Mouse (Mus musculus): Measurements from ENCODE around the gene Tnfaip8l1. TPM values are rescaled to one million over a fixed set of nuclear protein-coding genes. Genes with fewer than 3 reads are reported as not detected.

Gene Tnfaip8l1
- 10 to 100 TPM; 29.8 to 39.7 (median 37.9) TPM for polyA plus RNA-seq (2017; shearing (Covaris generic))

DNA sequence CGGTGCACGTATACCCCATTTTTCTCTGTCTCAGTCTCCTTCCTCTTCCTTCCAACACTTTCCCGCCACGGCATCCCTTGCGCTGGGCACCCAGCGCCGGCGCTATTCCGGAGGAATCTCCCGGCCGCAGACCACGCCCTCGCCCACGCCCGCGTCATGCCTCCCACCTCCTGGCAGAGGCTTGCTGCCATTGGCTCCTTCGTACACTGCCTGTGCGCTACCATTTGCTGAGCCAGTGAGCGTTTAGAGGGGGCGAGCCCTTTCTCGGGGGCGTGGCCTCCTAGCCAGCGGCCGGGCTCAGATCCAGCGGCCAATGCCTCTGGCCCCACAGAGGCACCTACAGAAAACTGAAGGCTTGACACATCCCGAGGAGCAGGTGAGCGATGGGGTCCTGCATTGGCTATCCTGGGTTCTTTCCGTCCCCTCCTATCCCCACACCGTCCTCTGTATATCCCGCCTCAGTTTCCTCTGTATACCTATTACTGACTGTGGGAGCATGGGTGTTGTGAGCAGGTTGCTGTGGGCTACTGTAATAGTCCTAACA lies at the start of gene Tnfaip8l1:
Gene Tnfaip8l1, plus strand, starts transcription at position 247 of the 544 bp plus-strand sequence.
- peak; percentile 90 for ATAC-seq

DNA sequence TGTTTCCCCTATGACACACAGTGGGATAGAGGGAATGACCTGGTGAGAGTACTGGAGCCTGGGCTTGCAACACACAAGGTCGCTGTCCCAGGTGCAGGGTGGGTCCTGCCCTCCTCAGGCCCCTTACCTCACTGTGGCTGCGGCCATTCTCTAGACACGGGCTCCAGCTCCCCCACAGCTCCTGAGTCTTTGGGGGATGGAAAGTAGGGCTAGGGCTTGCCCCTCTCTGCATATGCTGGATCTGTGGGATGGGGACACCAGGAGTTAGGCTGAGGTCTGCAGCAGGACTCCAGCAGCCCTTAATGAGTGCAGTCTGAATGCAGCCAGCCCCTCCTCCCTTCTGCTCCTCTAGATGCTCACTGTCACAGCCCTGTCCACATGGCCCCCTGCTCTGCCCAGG lies 49.5 kb upstream of the Tnfaip8l1 start:
- ATAC-seq, result no peak

DNA sequence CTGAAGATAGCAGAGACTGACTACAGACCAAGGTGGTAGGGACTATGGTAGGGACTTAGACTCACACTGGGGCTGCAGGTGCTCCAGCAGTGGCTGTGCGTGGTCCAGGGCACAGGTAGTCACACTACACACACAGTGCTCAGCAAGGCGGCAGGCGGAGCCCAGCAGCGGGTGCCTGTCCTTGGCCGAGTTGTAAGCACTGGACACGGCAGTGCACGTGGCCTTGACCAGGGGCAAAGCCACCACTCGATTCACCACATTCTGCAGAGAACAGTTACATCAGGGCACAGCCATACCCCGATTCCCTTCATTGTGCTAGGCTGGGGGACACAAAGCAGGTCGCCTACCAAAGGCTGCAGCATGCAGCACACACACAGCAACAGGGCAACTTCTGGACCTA lies 46.1 kb upstream of the Tnfaip8l1 start:
- ATAC-seq, result no peak

DNA sequence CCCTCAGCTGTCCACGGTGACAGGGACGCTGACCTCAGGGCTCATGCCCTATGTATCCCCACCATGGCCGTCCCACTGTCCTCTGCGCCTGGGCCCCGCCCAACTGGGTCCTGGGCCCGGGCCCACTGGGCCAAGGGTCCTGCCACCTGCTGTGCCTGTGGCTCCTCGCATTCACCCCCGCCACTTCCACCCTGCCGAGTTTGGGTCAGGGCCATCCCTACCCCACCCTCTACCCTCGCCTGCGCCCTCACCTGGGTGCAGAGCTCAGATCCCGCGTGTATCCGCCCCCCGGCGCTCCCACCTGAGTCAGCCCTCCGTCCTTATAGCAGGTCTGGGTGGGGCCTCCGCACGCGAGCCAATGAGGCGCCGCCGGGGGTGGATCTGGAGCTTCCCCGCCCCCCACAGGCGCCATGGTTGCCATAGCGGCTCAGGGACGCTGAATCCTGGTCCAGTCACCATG lies 45.0 kb upstream of the Tnfaip8l1 start, which contains the start of gene Plin5:
Gene Plin5, minus strand, starts transcription at position 346 of the 460 bp plus-strand sequence.
- ATAC-seq, result no peak

DNA sequence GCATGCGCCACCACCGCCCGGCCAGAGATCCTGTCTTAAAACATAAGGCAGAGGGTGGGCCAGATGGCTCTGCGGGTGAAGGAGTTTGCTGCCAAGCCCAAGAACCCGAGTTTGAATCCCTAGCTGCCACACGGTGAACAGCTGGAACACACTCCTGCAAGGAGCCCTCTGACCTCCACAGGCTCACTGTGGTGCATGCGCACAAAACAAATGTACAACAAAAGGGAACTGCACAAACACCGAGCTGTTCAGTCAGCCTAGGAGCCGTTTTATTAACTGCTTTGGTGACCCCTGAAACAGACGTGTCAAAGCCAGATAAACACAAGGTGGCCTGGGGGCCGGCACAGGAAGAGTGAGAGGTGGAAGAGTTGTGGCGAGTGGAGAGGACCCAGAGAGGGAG lies 42.8 kb upstream of the Tnfaip8l1 start:
- no peak for ATAC-seq

DNA sequence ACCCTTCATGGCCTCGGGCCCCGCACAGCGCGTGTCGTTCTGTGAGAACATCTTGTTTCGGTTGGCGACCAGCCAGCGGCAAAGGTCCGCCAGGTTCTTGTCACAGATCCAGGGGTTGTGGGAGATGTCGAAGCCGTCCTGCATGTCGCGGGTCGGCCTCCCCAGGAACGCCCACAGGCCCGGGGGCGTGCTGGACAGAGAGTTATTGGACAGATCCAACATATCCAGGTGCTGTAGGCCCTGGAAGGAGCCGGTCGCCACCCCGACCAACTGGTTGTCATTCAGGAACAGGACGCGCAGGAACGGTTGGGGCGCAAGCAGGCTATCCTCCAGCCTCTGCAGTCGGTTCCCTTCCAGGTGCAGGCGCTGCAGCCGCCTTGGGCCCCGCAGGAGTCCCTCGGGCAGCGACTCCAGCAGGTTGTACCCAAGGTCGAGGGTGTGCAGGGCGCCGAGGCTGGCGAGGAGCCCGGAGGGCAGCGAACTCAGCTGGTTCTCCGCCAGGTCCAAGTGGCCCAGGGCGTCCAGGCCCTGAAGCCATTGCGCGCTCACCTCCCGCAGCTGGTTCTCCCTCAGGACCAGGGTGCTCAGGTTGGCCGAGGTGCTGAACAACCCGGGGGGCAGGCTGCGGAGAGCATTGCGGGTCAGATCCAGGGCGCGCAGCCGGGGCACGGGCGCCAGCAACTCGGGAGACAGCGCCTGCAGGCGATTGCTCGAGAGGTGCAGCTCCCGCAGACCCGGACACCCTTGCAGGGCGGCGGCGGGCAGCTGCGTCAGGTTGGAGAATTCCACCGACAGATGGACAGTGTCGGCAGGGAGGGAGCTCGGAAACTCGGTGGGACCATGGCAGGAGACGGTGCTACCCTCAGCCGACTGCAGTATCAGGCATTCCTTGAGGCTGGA lies 42.0 kb upstream of the Tnfaip8l1 start:
- no peak for ATAC-seq

DNA sequence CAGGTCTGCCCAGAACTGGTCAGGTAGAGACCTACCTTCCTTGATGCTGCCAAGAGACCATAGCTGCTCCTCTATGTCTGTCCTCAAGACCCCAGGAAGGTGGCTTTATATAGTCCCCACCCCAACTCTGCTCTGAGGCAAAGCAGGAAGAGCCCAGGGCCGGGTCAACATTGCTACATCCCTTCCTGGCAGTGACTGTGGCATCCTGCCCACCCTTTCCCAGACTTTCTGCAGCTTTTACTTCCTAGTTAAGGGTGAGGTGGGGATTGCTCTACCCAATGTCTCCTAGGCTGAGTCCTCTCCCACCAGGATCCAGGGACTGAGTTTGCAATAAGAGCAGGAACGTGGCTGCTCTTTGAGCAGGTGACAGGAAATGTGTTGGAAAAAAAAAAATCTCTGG lies 40.5 kb upstream of the Tnfaip8l1 start, which contains the start of gene Lrg1:
Gene Lrg1, minus strand, starts transcription at position 176 of the 400 bp plus-strand sequence.
- no peak for ATAC-seq

DNA sequence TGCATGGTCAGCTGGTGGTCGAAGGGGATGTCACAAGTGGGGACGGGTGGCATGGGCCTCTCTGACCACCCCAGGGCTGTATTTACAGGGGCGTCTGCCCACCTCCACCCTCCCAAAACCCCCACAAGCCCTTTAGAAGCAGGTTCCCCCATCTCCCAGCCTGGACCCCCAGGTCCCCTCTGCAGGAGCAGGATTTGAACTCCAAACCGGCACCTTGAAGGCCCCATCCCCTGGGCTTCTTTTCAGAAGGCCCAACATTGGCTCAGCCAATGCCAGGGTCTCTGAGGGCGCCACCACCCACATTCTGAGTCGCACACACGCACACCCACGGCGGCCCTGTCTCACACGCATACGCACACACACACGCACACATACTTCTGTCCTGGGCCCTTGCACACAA lies 39.1 kb upstream of the Tnfaip8l1 start:
- no peak for ATAC-seq

DNA sequence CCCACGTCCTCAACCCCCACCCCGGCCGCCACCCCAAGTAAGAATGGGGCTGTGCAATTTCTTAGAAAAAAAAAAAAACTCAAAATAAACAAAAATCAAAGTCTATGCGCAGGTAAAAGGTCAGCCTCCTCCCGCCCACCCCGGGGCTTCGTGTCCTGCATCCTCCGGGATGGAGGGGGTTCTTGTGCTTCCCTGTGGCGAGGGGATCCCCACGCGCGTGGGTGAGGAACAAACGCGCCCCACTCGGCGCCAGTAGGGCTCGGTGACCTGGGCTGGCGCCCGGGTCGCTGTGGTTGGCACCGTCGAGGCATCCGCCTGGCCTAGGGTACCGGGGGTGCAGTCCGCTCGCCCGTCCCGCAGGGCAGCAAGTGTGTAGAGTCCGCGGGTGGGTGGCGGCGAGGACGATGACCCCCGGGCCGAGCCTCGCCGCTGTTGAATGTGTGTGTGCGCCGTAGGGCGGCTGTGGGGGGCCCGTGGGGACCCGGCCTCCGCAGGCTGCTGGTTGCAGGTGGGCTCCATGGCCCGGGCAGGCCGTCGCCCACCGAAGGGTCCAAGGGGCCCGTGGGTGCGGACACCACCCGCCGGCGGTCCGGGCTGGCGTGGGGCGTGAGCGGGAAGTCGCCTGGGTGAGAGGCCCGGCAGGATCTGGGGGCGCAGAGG lies 38.5 kb upstream of the Tnfaip8l1 start:
- no peak for ATAC-seq

DNA sequence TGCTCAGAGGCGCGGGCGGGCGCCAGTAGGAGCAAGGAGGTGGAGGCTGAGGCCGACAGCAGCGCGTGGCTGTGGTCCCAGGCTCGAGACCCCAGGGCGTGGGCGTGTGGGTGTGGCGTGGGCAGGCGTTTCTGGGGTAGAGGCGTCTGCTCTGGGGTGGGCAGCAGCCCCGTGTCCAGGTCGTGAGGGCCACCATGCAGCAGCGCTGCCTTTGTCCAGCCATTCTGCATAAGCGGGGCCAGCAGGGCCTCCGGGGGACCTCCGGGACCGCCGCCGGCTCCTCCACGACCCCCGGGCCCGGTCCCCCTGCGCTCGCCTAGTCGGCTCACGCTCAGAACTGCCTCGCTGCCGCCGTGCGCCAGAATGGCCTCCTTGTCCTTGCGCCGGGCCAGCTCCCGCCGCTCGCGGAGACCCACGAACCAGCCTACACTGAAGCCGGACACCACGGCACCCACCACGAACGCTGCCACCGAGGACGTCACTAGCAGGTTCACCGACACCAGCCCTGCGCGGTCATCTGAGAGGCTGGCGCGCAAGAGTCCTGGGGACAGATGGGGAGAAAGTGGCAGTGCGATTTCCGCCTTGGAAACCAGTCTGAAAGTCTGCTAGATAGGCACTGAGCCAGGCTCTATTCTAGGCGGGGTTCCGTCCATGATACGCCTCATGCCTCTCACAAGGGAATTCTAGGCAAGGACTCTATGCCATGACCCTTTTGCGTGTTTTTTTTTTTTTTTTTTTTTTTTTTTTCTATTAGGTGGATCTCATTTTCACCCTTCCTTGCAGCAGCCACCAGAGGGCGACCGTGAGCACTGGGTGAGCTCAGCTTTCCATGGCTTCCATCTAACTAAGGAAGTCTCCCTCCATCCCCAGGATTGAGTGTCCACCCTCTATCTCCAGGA lies 37.7 kb upstream of the Tnfaip8l1 start:
- peak; percentile 38 for ATAC-seq

DNA sequence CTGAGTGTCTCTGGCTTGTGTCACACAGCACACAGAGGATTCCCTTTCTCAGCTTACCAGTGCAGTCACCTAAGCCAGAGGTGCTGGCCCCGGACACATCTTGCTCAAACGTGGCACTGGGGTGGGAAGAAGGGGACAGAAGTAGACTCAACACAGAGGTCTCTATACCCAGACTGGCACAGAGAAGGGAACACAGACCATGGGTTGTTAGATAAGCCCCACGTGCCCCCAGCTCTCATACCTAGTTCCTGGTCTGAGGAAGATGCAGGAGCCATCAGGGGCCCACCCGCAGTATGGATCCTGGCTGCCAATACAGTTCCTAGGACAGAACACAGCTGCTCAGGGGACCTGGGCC lies 37.0 kb upstream of the Tnfaip8l1 start:
- ATAC-seq, result no peak

DNA sequence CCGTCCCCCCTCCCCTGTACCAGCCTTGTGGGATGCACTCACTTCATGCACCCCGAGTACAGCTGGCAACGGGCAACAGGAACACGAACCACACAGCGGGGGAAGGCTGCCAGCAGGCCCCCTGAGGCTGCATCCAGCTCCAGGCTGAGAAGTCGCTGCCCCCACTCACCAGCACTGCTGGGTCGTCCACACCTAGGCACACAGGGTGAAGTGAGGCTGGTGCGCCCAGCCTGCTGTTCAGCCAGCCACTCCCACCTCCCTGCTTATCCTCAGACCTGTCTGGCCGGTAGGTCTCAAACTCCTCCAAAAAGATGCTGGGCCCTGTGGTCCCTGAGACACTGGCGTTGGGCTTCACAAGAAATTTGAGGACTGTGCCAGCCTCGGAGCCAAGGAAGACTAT lies 36.1 kb upstream of the Tnfaip8l1 start:
- ATAC-seq, result no peak

DNA sequence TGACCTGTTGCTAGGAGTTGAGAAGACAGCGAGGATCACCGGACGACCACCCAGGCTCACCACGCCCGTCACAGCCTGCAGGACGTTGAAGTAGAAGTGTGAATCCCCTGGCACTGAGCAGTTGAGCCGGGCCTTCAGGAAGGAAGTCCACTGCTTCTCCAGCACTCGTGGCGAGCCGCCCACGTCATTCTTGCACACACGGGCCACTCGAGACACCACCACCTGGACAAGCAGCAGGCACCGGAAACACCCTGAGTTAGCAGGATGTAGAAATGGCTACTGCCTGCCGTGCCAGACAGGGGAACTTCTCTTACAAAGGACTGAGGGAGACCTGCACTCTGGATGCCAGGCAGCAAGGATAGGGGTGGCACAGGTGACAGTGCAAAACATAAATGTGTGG lies 34.0 kb upstream of the Tnfaip8l1 start:
- no peak for ATAC-seq

DNA sequence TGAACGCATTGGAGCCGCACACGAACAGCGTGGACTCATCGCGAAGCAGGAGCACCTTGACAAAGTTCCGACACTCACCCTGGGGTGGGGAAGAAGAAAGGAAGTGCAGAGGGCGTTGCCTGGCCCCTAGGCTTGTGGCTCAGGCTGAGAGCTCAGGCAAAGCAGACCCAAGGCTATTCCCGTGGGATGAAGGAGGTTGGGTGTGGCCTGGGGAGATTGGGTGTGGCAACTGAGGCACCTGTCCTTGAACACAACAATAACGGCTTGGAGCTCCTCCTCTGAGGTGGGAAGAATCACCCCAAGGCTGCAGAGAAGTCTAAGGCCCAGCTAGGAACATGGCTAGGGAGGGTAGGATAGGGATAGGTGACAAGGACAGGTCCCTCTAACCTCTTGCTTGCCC lies 31.1 kb upstream of the Tnfaip8l1 start:
- ATAC-seq, result no peak

DNA sequence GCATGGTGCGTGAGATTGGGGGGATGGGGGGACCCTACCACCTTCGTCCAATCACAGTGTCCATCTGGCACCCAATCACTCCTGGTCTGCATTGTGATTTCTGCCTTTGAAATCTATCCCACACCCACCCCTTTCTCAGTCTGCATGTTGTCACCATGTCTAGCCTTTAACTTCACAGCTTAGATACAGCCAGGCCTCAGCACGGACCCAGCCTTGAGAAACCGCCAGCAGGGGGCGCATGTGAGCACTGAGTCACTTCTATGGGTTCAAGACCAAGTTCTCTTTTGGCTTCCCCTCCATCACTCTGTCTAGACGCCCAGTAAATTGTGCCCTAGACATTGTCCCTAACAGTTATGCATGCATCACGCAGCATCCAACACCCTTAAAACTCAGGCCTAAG lies 30.5 kb upstream of the Tnfaip8l1 start:
- no peak for ATAC-seq

DNA sequence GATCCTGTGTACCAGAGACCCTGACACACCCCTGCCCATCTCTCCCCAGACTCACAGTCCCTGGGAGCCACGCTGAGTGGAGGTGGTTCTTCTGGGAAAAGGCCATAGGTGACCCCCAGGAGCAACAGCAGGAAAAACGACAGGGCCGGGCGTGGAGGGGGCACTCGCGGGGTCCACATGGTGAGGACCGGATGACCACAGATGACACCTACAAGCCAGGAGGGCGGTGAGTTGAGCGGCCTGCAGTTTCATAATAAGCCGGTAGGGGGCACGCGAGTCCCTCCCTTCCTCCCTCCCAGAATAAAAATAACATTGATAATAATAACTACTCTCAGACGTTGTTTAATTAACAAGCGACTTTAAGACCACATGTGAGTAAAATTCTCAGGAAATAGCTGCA lies 29.6 kb upstream of the Tnfaip8l1 start:
- peak; percentile 40 for ATAC-seq

DNA sequence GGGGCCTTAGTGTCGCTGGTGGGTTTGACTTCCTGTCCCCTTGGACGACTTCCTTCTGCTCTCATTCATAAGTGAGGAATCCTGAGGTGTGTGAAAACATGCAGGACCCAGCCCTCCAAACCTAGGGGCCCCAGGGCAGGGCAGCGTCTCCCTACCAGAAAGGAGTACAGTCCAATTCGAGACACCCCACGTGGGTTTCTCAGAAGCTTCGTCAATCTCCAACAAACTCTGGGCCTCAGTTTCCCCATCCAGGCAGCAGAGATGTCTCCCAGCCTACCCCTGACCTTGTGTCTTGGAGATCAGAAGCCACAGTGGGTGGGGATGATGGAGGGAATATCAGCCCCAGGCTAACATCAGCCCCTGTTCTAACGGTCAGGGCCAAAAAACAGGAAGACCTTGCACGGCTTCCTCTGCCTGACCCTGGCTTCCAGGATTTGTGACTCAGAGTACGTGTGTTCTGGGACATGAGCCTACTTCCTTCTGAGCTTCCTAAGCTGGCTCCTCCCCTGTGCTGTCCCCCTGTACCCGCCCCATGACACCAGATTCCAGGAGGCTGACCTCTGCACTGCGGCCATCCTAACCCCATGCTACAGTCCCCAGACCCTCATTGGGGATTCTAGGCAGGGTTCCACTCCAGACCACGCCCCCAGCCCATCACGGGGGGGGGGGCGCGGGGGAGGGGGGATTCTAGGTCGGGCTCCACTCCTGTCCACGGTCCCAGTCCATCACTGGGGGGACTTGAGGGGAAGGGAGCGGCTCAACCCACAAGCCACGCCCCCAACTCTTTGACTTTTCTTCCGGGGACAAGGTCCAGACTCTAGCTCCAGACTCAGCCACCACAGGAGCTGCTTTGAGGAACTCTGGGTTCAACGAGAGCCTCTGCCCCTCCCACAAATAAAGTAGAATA lies 28.6 kb upstream of the Tnfaip8l1 start:
- peak; percentile 19 for ATAC-seq

DNA sequence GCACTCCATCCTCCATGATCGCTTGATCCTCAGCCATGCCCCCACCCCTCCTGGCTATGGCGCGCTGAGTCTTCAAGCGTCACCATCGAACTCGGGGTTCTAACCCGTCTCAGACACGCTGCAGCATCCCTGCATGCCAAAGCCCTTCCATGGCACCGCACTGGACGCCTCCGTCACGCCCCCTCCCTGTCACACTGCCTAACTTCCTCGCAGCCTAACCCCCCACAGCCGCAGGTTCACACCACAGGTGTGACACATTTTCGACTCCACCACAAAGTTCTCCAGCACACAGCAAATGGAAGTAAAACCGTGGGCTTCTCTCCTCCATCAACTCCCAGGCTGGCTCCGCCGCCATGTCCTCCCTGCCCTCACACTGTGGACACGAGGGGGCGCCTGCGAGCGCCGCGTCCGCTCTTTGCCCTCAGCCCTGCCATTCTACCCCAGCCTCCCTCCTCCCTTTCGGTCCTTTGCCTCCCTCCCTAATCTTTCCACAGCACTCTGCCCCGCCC lies 27.8 kb upstream of the Tnfaip8l1 start:
- peak; percentile 73 for ATAC-seq

DNA sequence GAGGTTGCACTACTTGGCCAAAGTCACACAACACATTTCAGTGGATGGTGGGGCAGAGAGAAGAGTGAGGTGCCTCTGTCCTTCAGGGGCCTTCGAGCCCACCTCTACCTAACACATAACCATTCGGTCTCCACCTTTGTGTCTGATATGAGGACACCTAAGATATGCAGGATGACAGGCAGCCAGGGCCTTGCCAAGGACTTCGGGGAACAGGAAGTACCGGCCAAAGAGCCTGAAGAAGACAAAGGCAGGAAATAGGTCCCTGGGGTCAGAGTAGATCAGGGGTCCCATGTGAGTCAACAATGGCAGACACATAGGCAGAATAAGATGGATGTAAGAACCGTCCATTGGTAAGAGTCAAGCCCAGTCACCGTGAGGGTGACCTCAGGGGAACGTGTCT lies 25.7 kb upstream of the Tnfaip8l1 start:
- ATAC-seq, result no peak

DNA sequence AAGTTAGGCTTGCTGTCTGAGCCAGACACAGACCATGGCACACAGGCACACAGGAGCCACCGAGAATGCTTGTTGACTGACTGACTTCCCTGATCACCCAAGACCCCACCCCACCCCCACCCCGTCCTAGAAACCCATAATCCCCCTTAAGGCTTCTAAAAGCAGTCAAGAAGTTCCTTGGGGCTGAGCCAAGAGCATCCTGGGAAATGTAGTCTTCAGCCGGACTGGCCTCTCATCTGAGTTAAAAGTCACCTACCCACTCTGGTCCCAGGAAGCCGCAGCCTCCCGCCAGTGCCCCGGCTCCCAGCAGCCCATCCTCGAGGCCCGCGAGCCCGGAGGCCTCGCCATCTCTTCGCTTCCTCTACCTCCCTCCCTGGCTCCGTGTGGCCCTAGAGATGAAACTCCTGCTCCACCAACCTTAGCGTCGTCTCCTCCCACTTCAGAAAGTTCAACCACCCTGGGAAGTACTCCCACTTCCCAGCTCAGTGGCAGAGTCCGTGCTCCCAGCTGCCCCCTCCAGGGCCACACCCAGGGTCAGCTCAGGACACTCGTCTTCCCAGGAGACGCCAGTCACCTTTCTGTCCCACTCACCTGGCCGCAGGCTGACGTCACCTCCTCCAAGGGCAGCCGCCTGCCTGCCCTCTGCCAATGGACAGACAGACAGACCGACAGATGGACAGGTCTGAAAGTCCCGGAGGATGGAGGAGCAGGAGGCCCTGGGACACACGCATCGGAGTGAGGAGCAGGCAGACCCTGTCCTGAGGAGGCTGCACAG lies 24.3 kb upstream of the Tnfaip8l1 start:
- ATAC-seq, result no peak
